Mouse (Mus musculus): ENCODE measurements around the gene Rtn4rl1. TPM values are rescaled to one million over a fixed set of nuclear protein-coding genes. Genes with fewer than 3 reads are reported as not detected.

Rtn4rl1 gene
- polyA plus RNA-seq, 1 experiment from 2014 or later = 2.4 TPM

DNA sequence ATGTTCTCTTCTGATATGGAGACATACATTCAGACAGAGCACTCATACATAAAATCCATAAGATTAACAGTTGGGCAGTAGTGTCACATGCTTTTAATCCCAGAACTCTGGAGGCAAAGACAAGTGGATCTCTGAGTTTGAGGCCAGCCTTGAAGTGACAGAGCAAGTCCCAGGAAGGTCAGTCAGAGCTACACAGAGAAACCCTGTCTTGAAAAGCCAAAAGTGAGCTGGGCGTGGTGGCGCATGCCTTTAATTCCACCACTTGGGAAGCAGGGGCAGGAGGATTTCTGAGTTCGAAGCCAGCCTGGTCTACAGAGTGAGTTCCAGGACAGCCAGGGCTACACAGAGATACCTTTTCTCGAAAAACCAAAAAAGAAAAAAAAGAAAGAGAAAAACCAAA is 31.3 kb downstream of the Rtn4rl1 start:
- Histone ChIP-seq H3K9me3 (ENCODE audit: control insufficient read depth, low read length) (no peaks in the 10 kb centered on the region), H3K36me3 (ENCODE audit: control insufficient read depth, insufficient read depth, low read length) (no peaks in the 10 kb centered on the region), H3K27ac (ENCODE audit: low read depth, low read length) (no peak overlapping the region), H3K4me2 (replicated peaks; ENCODE audit: low read depth, low read length) (no peak overlapping the region), H3K4me1 (replicated peaks; ENCODE audit: control insufficient read depth, insufficient read depth, low read length) (no peaks in the 10 kb centered on the region), H3K9ac (ENCODE audit: low read depth, low read length) (no peak overlapping the region), H3K4me3 (ENCODE audit: low read depth, low read length) (no peak overlapping the region), H3K27me3 (ENCODE audit: control insufficient read depth, insufficient read depth, low read length) (no peaks in the 10 kb centered on the region)
- WGBS = 91% methylated on average over 4 of the region's 4 CpGs
- no peak for DNase-seq (ENCODE audit: low spot score)
- no peak for ATAC-seq (ENCODE audit: low FRiP score)

DNA sequence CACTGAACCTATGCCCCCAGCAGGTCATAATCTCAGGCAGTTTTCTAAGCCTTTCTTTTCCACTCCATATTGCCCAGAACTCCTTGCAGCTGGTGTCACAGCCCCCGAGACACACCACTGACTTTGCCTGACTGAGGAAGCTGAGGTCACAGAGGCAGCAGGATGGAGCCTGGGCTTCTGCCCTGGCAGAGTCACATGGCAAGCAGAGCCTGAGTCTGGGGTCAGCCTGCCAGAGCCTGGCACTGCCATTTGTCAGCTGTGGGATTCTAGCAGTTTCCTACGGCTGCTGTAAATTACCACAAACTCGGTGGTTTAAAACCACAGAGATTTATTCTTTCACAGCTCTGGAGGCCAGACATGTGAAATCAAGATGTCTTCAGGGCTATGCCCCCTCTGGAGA is 34.0 kb downstream of the Rtn4rl1 start:
- H3K4me3 ChIP-seq (ENCODE audit: low read depth, low read length) = no peak overlapping the region
- H3K9ac ChIP-seq (ENCODE audit: low read depth, low read length) = no peak overlapping the region
- no peaks in the 10 kb centered on the region for H3K9me3 ChIP-seq (ENCODE audit: control insufficient read depth, low read length)
- H3K36me3 ChIP-seq (ENCODE audit: control insufficient read depth, insufficient read depth, low read length) = no peaks in the 10 kb centered on the region
- no peaks in the 10 kb centered on the region for H3K4me1 ChIP-seq (replicated peaks; ENCODE audit: control insufficient read depth, insufficient read depth, low read length)
- no peak overlapping the region for H3K27ac ChIP-seq (ENCODE audit: low read depth, low read length)
- no peak for DNase-seq (ENCODE audit: low spot score)
- no peak for ATAC-seq (ENCODE audit: low FRiP score)
- no peak overlapping the region for H3K4me2 ChIP-seq (replicated peaks; ENCODE audit: low read depth, low read length)
- H3K27me3 ChIP-seq (ENCODE audit: control insufficient read depth, insufficient read depth, low read length) = no peaks in the 10 kb centered on the region
- 82% methylated on average over 3 of the region's 3 CpGs for WGBS

DNA sequence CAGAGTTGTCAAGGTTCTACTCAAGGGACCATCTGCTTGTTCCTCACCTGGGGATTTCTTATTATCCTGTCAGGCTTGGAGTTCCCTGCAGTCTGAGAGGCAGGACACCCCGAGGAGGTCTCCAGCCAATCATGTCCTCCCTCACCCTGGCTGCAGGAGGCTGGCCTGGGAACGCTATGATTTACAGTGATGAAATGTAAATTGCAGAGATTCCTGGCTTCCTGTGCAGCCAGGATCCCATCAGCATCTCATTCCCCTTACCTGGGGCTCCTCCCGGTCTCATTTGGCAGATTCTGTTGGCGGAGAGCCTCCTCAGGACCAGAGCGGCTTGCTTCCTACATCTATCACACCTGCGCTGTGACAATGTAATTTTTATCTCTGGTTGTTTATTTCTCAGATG is 35.7 kb downstream of the Rtn4rl1 start:
- DNase-seq (ENCODE audit: low spot score) (no peak), ATAC-seq (ENCODE audit: low FRiP score) (no peak)
- no peak overlapping the region for H3K9ac ChIP-seq (ENCODE audit: low read depth, low read length)
- H3K4me2 ChIP-seq (replicated peaks; ENCODE audit: low read depth, low read length) = no peak overlapping the region
- H3K9me3 ChIP-seq (ENCODE audit: control insufficient read depth, low read length) = no peaks in the 10 kb centered on the region
- H3K27me3 ChIP-seq (ENCODE audit: control insufficient read depth, insufficient read depth, low read length) = no peaks in the 10 kb centered on the region
- no peaks in the 10 kb centered on the region for H3K36me3 ChIP-seq (ENCODE audit: control insufficient read depth, insufficient read depth, low read length)
- H3K27ac ChIP-seq (ENCODE audit: low read depth, low read length) = no peak overlapping the region
- H3K4me1 ChIP-seq (replicated peaks; ENCODE audit: control insufficient read depth, insufficient read depth, low read length) = no peaks in the 10 kb centered on the region
- H3K4me3 ChIP-seq (ENCODE audit: low read depth, low read length) = no peak overlapping the region
- 82% methylated on average over 6 of the region's 6 CpGs for WGBS

DNA sequence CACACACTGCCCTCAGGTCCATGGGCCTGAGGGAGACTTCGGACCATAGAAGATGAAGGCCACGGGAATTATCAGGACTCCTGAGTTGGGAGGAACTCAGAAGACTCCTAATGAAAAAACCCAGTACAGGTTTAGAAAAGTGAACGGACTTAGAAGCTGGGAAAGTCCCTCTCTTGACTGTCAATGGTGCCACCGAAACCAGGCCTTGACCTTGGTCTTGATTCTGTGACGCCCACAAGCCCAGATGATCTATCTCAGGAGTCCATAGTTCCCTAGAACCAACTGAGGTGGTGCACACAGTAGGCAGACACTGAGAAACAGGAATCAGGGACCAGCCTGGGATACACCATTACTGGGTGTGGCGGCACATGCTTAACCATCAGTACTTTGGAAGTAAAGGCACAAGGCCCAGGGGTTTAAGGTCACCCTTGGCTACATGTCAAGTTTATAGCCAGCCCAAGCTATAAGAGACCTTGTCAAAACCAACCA is 36.7 kb downstream of the Rtn4rl1 start:
- Histone ChIP-seq H3K4me1 (replicated peaks; ENCODE audit: control insufficient read depth, insufficient read depth, low read length) (no peaks in the 10 kb centered on the region), H3K4me2 (replicated peaks; ENCODE audit: low read depth, low read length) (no peak overlapping the region), H3K9ac (ENCODE audit: low read depth, low read length) (no peak overlapping the region), H3K4me3 (ENCODE audit: low read depth, low read length) (no peak overlapping the region), H3K9me3 (ENCODE audit: control insufficient read depth, low read length) (no peaks in the 10 kb centered on the region), H3K27ac (ENCODE audit: low read depth, low read length) (no peak overlapping the region), H3K36me3 (ENCODE audit: control insufficient read depth, insufficient read depth, low read length) (no peaks in the 10 kb centered on the region), H3K27me3 (ENCODE audit: control insufficient read depth, insufficient read depth, low read length) (0 out of 2 replicates have a peak, but pooled peaks cover 2% of the 10 kb centered on the region)
- WGBS = 90% methylated on average over 6 of the region's 6 CpGs
- DNase-seq (ENCODE audit: low spot score) = no peak
- ATAC-seq (ENCODE audit: low FRiP score) = no peak

GRCm38 (mm10) chr11:75231756-75232155 is 38.2 kb downstream of the Rtn4rl1 start:
- H3K9me3 ChIP-seq (ENCODE audit: control insufficient read depth, low read length) = no peaks in the 10 kb centered on the region
- no peak overlapping the region for H3K27ac ChIP-seq (ENCODE audit: low read depth, low read length)
- peak; percentile 78 for DNase-seq (ENCODE audit: low spot score)
- H3K4me1 ChIP-seq (replicated peaks; ENCODE audit: control insufficient read depth, insufficient read depth, low read length) = no peaks in the 10 kb centered on the region
- no peak overlapping the region for H3K4me2 ChIP-seq (replicated peaks; ENCODE audit: low read depth, low read length)
- H3K36me3 ChIP-seq (ENCODE audit: control insufficient read depth, insufficient read depth, low read length) = no peaks in the 10 kb centered on the region
- H3K27me3 ChIP-seq (ENCODE audit: control insufficient read depth, insufficient read depth, low read length) = 0 out of 2 replicates have a peak, but pooled peaks cover 2% of the 10 kb centered on the region
- WGBS = 9% methylated on average over 7 of the region's 7 CpGs
- ATAC-seq (ENCODE audit: low FRiP score) = no peak
- H3K4me3 ChIP-seq (ENCODE audit: low read depth, low read length) = no peak overlapping the region
- H3K9ac ChIP-seq (ENCODE audit: low read depth, low read length) = no peak overlapping the region

DNA sequence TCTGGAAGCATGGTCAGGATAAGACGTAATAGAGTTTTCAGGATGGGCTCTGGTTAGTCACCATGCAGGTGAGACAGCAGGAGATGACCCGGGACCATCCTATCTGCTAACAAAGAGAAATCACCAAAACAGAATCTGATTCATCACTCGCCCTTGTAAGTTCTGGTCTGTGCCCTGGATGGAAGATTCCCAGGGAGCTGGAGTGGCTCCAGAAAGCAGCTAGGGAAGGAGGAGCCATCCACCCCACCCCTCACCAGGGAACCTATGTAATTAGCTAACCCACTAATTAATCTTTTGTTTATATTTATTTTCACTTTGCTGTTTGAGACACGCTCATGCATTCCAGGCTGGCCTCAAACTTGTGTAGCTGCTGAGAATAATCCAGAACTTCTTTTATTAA is 38.9 kb downstream of the Rtn4rl1 start:
- Histone ChIP-seq H3K27ac (ENCODE audit: low read depth, low read length) (no peak overlapping the region), H3K9me3 (ENCODE audit: control insufficient read depth, low read length) (no peaks in the 10 kb centered on the region), H3K4me1 (replicated peaks; ENCODE audit: control insufficient read depth, insufficient read depth, low read length) (no peaks in the 10 kb centered on the region), H3K27me3 (ENCODE audit: control insufficient read depth, insufficient read depth, low read length) (0 out of 2 replicates have a peak, but pooled peaks cover 2% of the 10 kb centered on the region), H3K9ac (ENCODE audit: low read depth, low read length) (no peak overlapping the region), H3K4me2 (replicated peaks; ENCODE audit: low read depth, low read length) (no peak overlapping the region), H3K4me3 (ENCODE audit: low read depth, low read length) (no peak overlapping the region), H3K36me3 (ENCODE audit: control insufficient read depth, insufficient read depth, low read length) (no peaks in the 10 kb centered on the region)
- no peak for ATAC-seq (ENCODE audit: low FRiP score)
- WGBS = 78% methylated on average over 4 of the region's 4 CpGs
- DNase-seq (ENCODE audit: low spot score) = no peak

DNA sequence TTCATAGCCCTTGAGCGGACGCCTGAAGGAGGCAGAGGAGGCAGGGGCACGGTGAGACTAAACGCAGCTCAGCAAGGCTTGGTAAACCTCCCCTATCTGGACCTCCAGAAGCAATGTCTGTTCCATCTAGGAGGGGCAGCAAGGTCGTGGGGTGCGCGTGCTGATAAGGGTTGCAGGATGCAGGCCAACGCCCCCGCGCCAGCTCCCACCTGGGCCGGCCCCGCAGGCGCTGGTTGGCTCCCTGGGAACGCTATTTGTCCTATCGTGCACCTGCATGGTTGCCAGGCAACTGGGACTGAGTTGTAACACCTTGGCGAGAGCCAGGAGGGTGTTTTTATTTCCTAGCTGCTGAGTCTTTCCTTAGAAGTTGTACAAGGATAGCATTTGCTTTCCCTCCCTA is 41.2 kb downstream of the Rtn4rl1 start:
- no peak for DNase-seq (ENCODE audit: low spot score)
- Histone ChIP-seq H3K4me3 (ENCODE audit: low read depth, low read length) (no peak overlapping the region), H3K27me3 (ENCODE audit: control insufficient read depth, insufficient read depth, low read length) (0 out of 2 replicates have a peak, but pooled peaks cover 2% of the 10 kb centered on the region), H3K4me2 (replicated peaks; ENCODE audit: low read depth, low read length) (no peak overlapping the region), H3K4me1 (replicated peaks; ENCODE audit: control insufficient read depth, insufficient read depth, low read length) (no peaks in the 10 kb centered on the region), H3K27ac (ENCODE audit: low read depth, low read length) (no peak overlapping the region), H3K9ac (ENCODE audit: low read depth, low read length) (no peak overlapping the region), H3K9me3 (ENCODE audit: control insufficient read depth, low read length) (no peaks in the 10 kb centered on the region), H3K36me3 (ENCODE audit: control insufficient read depth, insufficient read depth, low read length) (no peaks in the 10 kb centered on the region)
- no peak for ATAC-seq (ENCODE audit: low FRiP score)
- 10% methylated on average over 16 of the region's 16 CpGs for WGBS

DNA sequence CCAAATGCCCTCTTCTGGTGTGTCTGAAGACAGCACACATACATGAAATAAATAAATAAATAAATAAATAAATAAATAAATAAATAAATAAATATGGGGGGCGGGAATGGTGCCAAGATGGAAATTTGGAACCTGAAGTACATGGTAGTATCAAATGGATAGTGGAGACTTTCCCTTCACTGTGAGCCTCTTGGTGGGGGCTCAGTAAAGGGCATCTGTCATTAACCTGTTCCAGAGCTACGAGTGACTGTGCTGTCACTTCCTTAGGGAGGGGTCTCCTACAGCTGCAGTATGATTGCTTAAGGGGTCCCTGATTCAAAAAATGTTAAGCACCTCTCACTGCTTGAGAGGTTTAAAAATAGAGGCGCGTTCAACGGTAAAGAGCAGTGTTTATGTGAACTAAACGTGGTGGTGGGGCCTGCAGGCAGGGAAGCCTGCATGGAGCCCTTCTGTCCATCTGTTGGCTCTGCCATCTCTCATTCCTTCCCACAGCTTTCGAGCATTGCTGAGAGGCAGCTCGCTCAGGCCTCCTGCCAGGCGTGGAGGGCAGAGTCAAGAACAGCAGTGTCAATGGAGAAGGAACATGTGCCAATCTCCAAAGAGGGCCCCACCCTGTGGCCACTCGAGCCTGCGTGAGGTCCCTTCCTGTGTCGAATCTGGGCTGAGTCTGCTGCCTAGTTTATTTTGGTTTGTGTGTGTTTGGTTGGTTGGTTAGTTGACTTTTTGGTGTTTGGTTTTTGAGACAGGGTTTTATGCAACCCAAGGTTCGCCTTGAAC is 46.8 kb downstream of the Rtn4rl1 start:
- Histone ChIP-seq H3K9ac (ENCODE audit: low read depth, low read length) (no peak overlapping the region), H3K9me3 (ENCODE audit: control insufficient read depth, low read length) (no peaks in the 10 kb centered on the region), H3K27ac (ENCODE audit: low read depth, low read length) (no peak overlapping the region), H3K4me3 (ENCODE audit: low read depth, low read length) (no peak overlapping the region), H3K4me2 (replicated peaks; ENCODE audit: low read depth, low read length) (no peak overlapping the region), H3K27me3 (ENCODE audit: control insufficient read depth, insufficient read depth, low read length) (no peaks in the 10 kb centered on the region), H3K4me1 (replicated peaks; ENCODE audit: control insufficient read depth, insufficient read depth, low read length) (no peaks in the 10 kb centered on the region), H3K36me3 (ENCODE audit: control insufficient read depth, insufficient read depth, low read length) (no peaks in the 10 kb centered on the region)
- 78% methylated on average over 13 of the region's 13 CpGs for WGBS
- DNase-seq (ENCODE audit: low spot score) = no peak
- ATAC-seq (ENCODE audit: low FRiP score) = no peak

DNA sequence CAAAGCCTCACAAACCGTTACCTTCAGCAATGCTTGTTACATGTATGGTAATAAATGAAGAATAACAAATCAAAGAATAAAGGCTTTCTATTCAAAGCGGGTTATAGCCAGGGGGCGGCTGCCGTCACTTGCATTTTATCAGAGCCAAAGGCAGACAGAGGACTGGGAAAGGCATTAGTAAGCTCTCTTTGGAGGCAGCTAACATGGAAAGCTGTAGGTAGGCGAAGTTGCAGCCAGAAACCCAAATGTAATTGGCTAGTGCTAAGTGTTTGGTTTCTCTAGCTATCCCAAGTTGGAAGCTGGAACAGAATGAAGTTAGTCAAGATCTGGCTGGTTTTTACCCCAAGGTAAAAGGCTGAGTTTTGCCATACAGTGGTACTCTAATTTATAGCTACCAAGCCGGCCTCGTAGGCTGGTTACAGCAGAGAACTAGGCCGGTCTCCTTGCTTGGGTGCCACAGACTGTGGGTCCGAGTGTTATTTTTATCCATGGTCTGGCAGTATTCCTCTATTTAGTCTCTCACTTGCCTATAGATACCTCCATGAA is 49.2 kb downstream of the Rtn4rl1 start:
- Histone ChIP-seq H3K27me3 (ENCODE audit: control insufficient read depth, insufficient read depth, low read length) (no peaks in the 10 kb centered on the region), H3K4me2 (replicated peaks; ENCODE audit: low read depth, low read length) (no peak overlapping the region), H3K27ac (ENCODE audit: low read depth, low read length) (no peak overlapping the region), H3K4me3 (ENCODE audit: low read depth, low read length) (no peak overlapping the region), H3K4me1 (replicated peaks; ENCODE audit: control insufficient read depth, insufficient read depth, low read length) (0 out of 2 replicates have a peak, but pooled peaks cover 2% of the 10 kb centered on the region), H3K36me3 (ENCODE audit: control insufficient read depth, insufficient read depth, low read length) (no peaks in the 10 kb centered on the region), H3K9ac (ENCODE audit: low read depth, low read length) (no peak overlapping the region), H3K9me3 (ENCODE audit: control insufficient read depth, low read length) (no peaks in the 10 kb centered on the region)
- 85% methylated on average over 9 of the region's 9 CpGs for WGBS
- ATAC-seq (ENCODE audit: low FRiP score) (no peak), DNase-seq (ENCODE audit: low spot score) (no peak)
